Mouse (Mus musculus) thymus, adult 2 months (tissue): ENCODE measurements around the gene Dnah8.

ENCODE experiments used
- CTCF ChIP-seq: fragments of 200-500 bp; IDR thresholded peaks from 2 replicates; pipeline ENCODE4 v1.5.1; 2012; ENCODE audit warnings: mild to moderate bottlenecking, control low read depth, low read length, moderate library complexity, borderline replicate concordance; ENCODE audit not compliant: control insufficient read depth, poor library complexity, insufficient read depth; ENCODE audit errors: extremely low read depth
- POLR2A ChIP-seq: fragments of 200-500 bp; IDR thresholded peaks from 2 replicates; pipeline ENCODE4 v1.6.1; 2012; ENCODE audit warnings: mild to moderate bottlenecking, low read length, control low read depth, moderate library complexity; ENCODE audit not compliant: control insufficient read depth, poor library complexity, insufficient read depth; ENCODE audit errors: extremely low read depth

DNA sequence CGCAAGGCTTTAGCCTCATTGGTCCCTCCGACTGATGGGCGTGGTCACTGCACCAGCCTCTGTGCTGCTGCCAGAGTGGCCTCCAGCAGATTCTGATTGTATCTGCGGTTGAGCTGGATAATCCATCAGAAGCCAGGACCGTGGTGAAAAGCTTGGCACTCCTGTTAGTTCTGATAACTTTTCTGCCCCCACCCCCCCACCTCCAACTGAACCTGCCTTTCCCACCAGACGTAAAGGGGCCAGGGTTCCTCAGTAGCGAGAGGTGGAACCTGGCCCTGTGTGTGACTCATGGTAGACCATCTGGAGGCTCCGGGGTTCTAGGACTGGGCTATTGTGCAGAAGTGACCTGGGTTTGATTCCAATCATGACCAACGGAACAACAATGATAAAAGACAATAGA, 70.1 kb downstream of the Dnah8 start:
- TF ChIP-seq CTCF (no peak), POLR2A (no peak)
